Mouse (Mus musculus): ENCODE measurements around the gene Gorasp1. TPM values are rescaled to one million over a fixed set of nuclear protein-coding genes. Genes with fewer than 3 reads are reported as not detected.

The Gorasp1 gene
- total RNA-seq, 2 experiments from 2014 or later: 30.7 to 38.0 TPM

DNA sequence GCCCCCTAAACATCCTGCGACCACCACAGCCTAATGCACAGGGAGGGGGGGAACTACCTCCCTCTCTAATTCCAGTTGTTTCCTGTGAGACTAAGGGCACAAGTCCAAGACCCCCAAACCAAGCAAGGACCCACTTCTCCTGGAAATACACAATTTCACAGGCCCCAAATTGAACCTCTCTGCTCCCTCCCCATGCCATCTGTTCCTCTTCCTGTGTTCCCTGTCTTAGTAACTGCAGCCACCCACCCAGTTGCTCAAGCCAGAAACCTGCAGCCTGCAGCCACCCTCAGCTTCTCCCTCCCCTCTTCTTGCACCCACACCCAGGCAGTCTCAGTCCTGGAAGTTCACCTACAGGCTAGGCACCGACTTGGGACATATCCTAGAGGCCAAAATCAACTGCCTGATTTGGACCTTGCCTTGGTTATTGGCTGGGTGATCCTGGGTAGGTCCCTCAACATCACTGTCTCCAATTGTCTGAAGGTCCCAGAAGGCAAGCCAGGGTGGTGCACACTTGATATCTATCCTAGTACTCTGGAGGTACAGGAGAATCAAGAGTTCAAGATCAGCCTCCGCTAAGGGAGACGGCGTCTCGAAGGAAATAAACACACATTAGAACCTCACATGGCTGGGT is 41.6 kb upstream of the Gorasp1 start:
- peak; percentile 56 to 65 for DNase-seq (ENCODE audit: extremely low spot score in 1 of 2, low spot score in 2 of 2)
- intact Hi-C loops (cut with DNase I): no loop called here
- H3K4me3 ChIP-seq: no peak overlapping the region
- H3K27ac ChIP-seq: peak overlapping the region; percentile 69
- TF ChIP-seq CTCF (IDR thresholded peaks at IDR 0.05): no peak

DNA sequence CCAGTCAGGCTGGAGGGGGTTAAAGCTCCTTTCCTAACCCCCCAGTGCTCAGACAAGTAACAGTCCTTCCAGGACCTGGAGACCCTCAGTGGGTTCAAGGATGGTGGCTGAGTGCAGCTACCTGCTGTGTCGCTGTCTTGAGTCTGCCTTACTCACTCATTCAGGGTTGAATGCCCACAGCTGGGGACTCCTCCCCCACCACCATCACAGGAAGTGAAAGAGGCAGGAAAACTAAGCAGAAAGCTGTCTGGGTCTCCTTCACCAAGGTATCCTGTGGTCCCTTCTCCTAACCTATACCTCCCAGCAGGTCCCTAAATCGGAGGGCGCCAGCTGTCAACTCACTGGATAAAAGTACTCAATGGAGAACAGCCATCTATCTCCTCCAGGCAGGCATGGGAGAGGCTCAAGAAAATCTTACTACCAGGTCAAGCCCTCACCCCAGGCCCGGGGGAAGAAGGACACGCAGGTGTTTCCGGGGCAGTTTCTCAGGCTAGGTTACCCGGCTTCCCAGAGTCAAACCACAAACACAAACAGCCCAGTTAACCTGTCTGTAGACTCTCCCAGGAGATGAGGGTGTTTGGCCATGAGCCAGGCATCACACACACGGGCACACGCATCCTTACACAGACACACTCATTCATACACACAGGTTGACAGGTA is 40.9 kb upstream of the Gorasp1 start:
- TF ChIP-seq CTCF (IDR thresholded peaks at IDR 0.05): no peak
- DNase-seq (ENCODE audit: extremely low spot score in 1 of 2, low spot score in 2 of 2): no peak
- intact Hi-C loops (cut with DNase I): no loop called here
- H3K4me3 ChIP-seq: no peak overlapping the region
- peak overlapping the region; percentile 69 for H3K27ac ChIP-seq

DNA sequence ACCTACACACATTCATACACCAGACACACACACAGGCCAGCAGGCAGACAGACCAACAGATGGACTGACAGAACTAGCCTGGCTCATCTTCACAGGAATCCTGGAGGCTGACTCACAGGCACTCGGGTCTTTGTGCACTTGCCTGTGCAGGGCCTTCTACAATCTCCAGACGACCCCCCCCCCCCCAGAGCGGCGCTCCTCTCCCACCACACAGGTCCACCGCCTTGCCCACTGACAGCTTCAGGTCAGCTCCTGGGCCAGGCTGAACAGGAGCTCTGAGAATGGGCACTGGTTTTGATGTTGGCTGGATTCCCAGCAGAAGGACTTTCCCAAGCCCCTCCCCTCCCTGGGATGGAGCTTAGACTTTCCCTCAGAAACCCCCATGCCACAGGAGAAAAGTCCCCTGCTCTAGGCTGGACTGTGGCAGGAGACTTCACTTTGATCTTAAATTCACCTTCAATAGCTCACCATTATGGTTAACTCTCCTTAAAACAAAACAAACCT is 40.2 kb upstream of the Gorasp1 start:
- no peak for DNase-seq (ENCODE audit: extremely low spot score in 1 of 2, low spot score in 2 of 2)
- TF ChIP-seq CTCF (IDR thresholded peaks at IDR 0.05): no peak
- intact Hi-C loops (cut with DNase I): no loop called here
- H3K27ac ChIP-seq: peak overlapping the region; percentile 69
- H3K4me3 ChIP-seq: 0 out of 2 replicates have a peak overlapping the region, but pooled peaks have one; percentile 6

DNA sequence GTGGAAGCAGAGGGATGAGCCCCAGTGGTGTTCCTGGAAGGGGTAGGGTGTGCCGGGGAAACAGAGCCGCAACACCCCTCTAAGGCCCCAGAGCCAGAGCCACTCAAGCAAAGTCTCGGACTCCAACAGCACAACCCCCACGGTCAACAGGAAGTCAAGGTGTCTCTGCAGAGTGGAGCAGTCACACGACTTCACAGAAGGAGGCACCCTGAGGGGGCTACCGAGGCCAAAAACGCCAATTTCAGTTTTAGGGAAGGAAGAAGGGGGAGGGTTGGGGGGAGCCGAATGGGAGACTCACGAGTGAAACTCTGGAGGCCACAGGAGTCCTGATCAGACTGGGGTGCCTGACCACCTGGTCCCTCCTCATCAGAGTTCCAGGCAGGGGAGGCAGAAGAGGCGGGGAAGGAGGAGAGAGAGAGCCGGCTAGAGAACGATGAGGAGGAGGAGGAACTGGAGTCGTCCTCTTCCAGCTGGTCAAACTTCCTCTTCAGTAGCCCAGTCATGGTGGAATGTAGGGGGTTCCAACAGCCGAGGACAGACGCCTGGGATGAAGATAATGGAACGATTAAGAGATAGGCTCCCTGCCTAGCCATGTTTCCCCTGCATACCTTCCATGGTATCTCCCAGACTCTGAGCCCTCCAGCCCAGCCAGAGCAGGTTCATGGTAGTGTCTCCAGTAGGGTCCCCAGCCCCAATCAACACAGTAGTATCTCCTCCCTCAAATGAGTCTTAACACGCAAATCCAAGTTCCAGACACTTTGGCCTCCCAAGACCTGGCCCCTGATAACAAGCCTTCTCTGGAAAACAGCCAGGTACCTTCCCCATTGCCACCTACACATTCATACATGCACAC is 39.6 kb upstream of the Gorasp1 start:
- Histone ChIP-seq H3K4me3 (no peak overlapping the region), H3K27ac (peak overlapping the region; percentile 47; the same call in 1 of the 2 replicates)
- intact Hi-C loops (cut with DNase I): no loop called here
- DNase-seq (ENCODE audit: extremely low spot score in 1 of 2, low spot score in 2 of 2): no peak
- TF ChIP-seq CTCF (IDR thresholded peaks at IDR 0.05): no peak

DNA sequence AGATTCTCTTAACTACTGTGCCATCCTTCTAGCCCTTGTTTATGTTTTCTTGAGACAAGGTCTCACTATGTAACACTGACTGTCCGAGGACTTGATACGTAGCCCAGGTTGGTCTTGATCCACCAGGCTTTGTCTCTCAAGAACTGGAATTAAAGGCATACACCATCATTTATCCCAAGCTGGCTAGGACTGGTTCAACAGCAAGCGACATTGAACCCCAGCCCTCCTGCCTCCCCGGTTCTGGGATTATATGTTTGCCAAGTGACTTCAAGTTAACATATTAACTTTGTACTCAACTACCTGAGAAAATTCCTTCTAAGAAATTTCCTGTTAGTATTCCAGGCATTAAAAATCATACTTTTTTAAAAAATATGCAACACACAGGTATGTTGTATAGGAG is 37.9 kb upstream of the Gorasp1 start:
- intact Hi-C loops (cut with DNase I): no loop called here
- Histone ChIP-seq H3K27ac (no peak overlapping the region), H3K4me3 (no peak overlapping the region)
- no peak for TF ChIP-seq CTCF (IDR thresholded peaks at IDR 0.05)
- no peak for DNase-seq (ENCODE audit: extremely low spot score in 1 of 2, low spot score in 2 of 2)

DNA sequence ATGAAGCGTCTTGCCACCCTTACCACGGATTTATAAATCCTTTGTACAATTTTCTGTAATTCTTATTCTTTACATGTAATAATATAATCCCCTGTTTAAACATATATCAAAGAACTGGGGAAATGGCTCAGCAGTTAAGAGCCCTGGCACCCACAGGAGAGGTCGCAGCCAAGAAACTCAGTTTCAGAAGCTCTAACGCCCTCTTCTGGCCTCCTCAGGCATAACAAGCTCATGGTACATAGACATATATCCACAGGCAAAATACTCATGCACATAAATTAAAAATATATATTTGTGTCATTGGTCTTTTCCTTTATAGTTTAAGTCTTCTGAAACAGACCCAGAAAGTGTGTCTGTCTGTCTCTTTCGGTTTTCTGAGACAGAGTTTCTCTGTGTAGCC is 37.2 kb upstream of the Gorasp1 start:
- DNase-seq (ENCODE audit: extremely low spot score in 1 of 2, low spot score in 2 of 2): no peak
- Histone ChIP-seq H3K4me3 (no peak overlapping the region), H3K27ac (no peak overlapping the region)
- peak; percentile 28 for TF ChIP-seq CTCF (IDR thresholded peaks at IDR 0.05)
- intact Hi-C loops (cut with DNase I): no loop called here

DNA sequence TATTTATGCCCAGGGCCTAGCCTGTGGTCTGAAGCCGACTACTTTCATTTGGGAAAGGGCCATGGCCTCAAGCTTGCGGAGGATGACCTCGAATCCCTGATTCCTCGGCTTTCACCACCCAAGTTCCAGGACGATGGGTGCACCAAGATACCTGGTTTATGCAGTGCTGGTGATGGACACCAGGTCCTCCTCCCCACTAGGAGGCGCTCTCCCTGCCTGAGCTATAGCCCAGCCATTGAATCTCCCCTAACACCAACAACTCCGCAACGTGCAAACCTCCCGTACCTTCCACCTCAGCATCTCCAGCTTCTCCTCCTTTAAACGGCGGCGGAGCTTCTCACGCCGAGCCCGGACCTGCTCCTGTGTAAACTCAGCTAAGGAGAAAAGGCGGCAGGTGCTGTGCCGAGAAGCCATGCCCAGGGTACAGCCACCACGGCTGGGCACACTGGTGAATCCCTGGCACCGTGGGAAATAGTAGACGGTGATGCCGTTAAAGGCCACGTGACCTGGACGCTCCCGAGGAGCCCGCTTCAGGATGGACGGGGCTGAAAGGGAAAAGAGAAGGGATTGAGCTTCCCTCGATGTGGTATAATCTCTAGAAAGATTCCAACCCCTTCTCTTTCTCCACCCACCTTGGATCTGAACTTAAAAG is 36.6 kb upstream of the Gorasp1 start:
- intact Hi-C loops (cut with DNase I): no loop called here
- H3K4me3 ChIP-seq: no peak overlapping the region
- no peak for DNase-seq (ENCODE audit: extremely low spot score in 1 of 2, low spot score in 2 of 2)
- no peak overlapping the region for H3K27ac ChIP-seq
- peak; percentile 49 for TF ChIP-seq CTCF (IDR thresholded peaks at IDR 0.05)

DNA sequence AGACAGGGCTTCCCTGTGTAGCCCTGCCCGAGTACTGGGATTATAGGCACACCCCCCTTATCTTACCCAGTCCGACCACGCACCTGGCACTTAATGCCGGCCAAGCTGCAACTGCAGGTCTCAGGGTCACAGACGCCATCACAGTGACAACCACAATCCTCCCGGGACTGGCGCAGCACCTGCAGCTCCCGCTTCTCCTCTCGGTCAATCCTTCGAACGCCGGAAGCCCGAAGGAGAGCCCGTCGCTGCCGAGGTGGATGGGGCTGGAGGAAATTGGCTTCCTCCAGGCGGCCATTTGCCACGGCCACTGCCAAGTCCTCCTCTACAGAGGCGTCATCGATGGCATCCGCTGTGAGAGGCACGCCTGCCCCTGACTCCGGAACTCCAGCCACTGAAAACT is 35.9 kb upstream of the Gorasp1 start:
- TF ChIP-seq CTCF (IDR thresholded peaks at IDR 0.05): no peak

DNA sequence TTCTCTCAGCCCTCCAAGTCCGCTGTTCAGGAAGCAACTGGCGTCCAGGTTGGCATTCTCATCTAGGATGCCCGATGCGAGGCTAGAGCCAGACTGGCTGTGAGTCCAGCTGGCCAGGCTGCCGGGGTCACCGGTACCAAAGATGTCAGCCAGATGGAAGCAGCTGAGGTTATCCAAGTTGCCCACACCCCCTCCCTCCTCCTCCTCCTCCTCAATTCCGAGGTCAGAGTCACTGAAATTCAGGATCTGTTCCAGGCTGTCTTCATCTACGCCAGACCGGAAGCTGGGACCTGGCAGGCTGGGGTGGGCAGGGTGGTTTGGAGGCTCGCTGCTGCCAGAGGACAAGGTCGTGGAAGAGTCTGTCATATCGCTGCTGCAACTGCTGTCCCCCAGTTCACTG is 35.2 kb upstream of the Gorasp1 start:
- H3K4me3 ChIP-seq: no peak overlapping the region
- intact Hi-C loops (cut with DNase I): no loop called here
- no peak for DNase-seq (ENCODE audit: extremely low spot score in 1 of 2, low spot score in 2 of 2)
- no peak overlapping the region for H3K27ac ChIP-seq
- TF ChIP-seq CTCF (IDR thresholded peaks at IDR 0.05): no peak

More for the DNA sequence above, 35.9 kb upstream of the Gorasp1 start:
- no peak for DNase-seq (ENCODE audit: extremely low spot score in 1 of 2, low spot score in 2 of 2)
- Histone ChIP-seq H3K4me3 (no peak overlapping the region), H3K27ac (no peak overlapping the region)
- intact Hi-C loops (cut with DNase I): no loop called here

DNA sequence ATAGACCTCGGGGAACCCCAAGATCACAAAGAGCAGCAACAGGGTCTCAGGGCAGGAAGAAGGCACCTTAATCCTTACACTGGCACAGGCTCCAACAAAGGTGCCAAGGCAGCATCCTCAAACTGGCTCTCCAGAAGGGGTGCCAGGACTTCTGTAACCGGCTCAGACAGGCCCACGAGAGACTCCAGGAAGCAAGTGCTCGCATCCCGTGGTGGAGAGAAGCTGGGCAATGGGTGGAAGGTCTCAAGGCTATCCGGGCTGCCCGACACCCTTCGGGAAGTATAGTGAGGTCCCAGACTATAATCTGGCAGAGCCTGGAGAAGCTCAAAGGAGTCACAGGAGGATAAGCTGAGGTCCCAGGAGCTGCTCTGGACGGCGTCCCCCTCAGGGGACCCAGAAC is 34.8 kb upstream of the Gorasp1 start:
- Histone ChIP-seq H3K4me3 (no peak overlapping the region), H3K27ac (no peak overlapping the region)
- no peak for TF ChIP-seq CTCF (IDR thresholded peaks at IDR 0.05)
- intact Hi-C loops (cut with DNase I): no loop called here
- no peak for DNase-seq (ENCODE audit: extremely low spot score in 1 of 2, low spot score in 2 of 2)

DNA sequence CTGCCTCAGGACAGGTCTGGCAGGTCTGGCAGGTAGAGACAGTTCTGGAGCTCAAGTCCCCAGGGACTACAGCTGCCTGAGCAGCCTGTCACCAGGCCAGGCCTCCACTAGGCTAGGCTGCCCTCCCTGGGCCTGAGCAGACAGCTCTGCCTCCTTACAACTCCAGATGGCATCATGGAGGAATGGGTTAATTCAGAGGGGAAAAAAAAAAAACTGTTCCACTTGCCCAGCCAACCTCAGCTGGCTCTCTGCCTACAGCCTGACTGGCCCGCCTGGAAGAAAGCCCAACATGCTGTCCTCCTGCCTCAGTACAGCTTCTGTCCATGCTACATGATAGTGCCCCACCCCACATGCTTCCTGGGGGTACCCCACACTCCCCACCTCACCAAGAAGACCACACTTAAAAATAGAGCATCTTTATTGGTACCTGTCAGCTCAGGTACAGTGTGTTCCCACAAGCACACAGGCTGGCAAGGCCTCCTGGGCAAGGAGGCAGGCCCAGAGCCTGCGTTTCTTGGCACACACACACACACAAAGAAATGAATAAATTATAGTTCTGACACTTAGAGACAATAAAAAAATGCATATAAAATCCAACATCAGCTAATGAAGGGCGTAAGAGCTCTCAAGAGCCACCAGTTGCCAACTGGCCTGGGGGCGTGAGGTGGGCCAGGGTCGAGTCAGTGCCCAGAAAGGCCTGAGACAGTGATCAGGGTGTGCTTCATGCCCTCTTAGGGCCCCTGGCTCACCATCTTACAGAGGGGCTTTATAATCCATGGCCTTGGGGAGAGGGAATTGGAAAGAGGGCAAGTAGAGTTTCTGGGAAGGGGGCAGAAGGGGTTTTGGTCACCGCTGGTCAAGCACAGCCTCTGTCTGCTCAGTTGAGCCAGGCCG is 33.6 kb upstream of the Gorasp1 start:
- peak overlapping the region; percentile 7; the same call in 1 of the 2 replicates for H3K27ac ChIP-seq
- TF ChIP-seq CTCF (IDR thresholded peaks at IDR 0.05): no peak
- H3K4me3 ChIP-seq: no peak overlapping the region
- DNase-seq (ENCODE audit: extremely low spot score in 1 of 2, low spot score in 2 of 2): no peak
- intact Hi-C loops (cut with DNase I): no loop called here
